In genomic region chr6:30178023-30178639, GRCm38 (mm10) we compare ENCODE assay signal across 10 mouse cellular contexts.
A peak's percentile ranks its signal among the peaks of the same experiment; 100 is the strongest.
DNase-seq lines count a peak whose midpoint lies in the region; ATAC-seq and TF ChIP-seq lines count a peak whose summit lies in the region.
"Had no signal": no experiment of that assay in that cellular context is flagged by ENCODE, and none has a peak within 500 bp of the region (broad histone marks: within the 10 kb centered on the region; RNA-seq: fewer than 3 reads in every experiment).

No protein-coding gene starts in this region.

- peaks cover 4% of the 10 kb centered on the region; the same call in 1 of the 2 replicates for H3K4me1 ChIP-seq in kidney, adult 2 months (ENCODE audit: control insufficient read depth, insufficient read depth, low read length)
- H3K4me1 ChIP-seq in embryonic facial prominence, embryonic 14.5 days (ENCODE audit: control insufficient read depth, insufficient read depth, low read length), result peaks cover 6% of the 10 kb centered on the region; the same call in 1 of the 2 replicates

- intact Hi-C loops in left cerebral cortex, postnatal 4 days (cut with DNase I), result no loop called here

- no peak for TF ChIP-seq CTCF in kidney, adult 2 months (conservative IDR thresholded peaks at IDR 0.05; ENCODE audit: insufficient read depth, insufficient read length, low read depth, low read length)

- no peak overlapping the region for H3K27ac ChIP-seq in kidney, adult 2 months (ENCODE audit: insufficient read depth, low read depth, low read length)
- H3K27ac ChIP-seq in embryonic facial prominence, embryonic 14.5 days (replicated peaks; ENCODE audit: low read depth, low read length), result no peak overlapping the region

- no peaks in the 10 kb centered on the region for H3K36me3 ChIP-seq in kidney, adult 2 months (ENCODE audit: control insufficient read depth, insufficient read depth, low read length)
- H3K36me3 ChIP-seq in embryonic facial prominence, embryonic 14.5 days (ENCODE audit: control insufficient read depth, insufficient read depth, low read length), result no peaks in the 10 kb centered on the region

- no peak for ATAC-seq in embryonic facial prominence, embryonic 14.5 days (ENCODE audit: low read depth)

- H3K9ac ChIP-seq in embryonic facial prominence, embryonic 14.5 days (ENCODE audit: low read depth, low read length), result no peak overlapping the region

- WGBS in kidney, adult 2 months, result 5% methylated on average over 27 of the region's 27 CpGs
- WGBS in embryonic facial prominence, embryonic 14.5 days, result 4% methylated on average over 27 of the region's 27 CpGs

- H3K4me3 ChIP-seq in kidney, adult 2 months (ENCODE audit: insufficient read depth, low read depth, low read length), result no peak overlapping the region
- 0 out of 2 replicates have a peak overlapping the region, but pooled peaks have one; percentile 10 for H3K4me3 ChIP-seq in embryonic facial prominence, embryonic 14.5 days (ENCODE audit: low read depth, low read length)

- DNase-seq in cerebellum, postnatal 14 days, result peak; percentile 29 to 30
- DNase-seq in cerebellum, adult 9-10 months, result no peak
- DNase-seq in kidney, adult 2 months, result peak; percentile 6
- DNase-seq in kidney, postnatal 25 days, result no peak
- DNase-seq in A20 (ENCODE audit: low read depth, low spot score), result peak; percentile 30
- DNase-seq in embryonic facial prominence, embryonic 14.5 days (ENCODE audit: low spot score), result no peak
- DNase-seq in left cerebral cortex, postnatal 4 days, result no peak
- DNase-seq in spleen, adult 18-20 months, result no peak
- DNase-seq: lung, postnatal 4 days had no signal

- H3K27me3 ChIP-seq in kidney, adult 2 months (replicated peaks; ENCODE audit: control insufficient read depth, insufficient read depth, low read length), result peaks cover 6% of the 10 kb centered on the region
- H3K27me3 ChIP-seq in embryonic facial prominence, embryonic 14.5 days (replicated peaks; ENCODE audit: control insufficient read depth, insufficient read depth, low read length), result peaks cover 86% of the 10 kb centered on the region

- H3K4me2 ChIP-seq in embryonic facial prominence, embryonic 14.5 days (ENCODE audit: low read depth, low read length), result peak overlapping the region; percentile 22; the same call in 1 of the 2 replicates
- H3K4me2 ChIP-seq: liver, embryonic 11.5 days had no signal

- 0 out of 2 replicates have a peak, but pooled peaks cover 4% of the 10 kb centered on the region for H3K9me3 ChIP-seq in embryonic facial prominence, embryonic 14.5 days (ENCODE audit: control insufficient read depth, low read length)

- no peak for TF ChIP-seq POLR2A in kidney, adult 2 months (IDR thresholded peaks at IDR 0.05; ENCODE audit: low read depth, low read length)

Comparison
In these comparisons a context has a peak if more than half of its experiments do, and no peak if none do; other contexts are left out.
1. DNase-seq: peak in cerebellum, postnatal 14 days (2 of 2), kidney, adult 2 months (single experiment) and A20 (single experiment); none in cerebellum, adult 9-10 months (single experiment), kidney, postnatal 25 days (0 of 2), embryonic facial prominence, embryonic 14.5 days (single experiment), left cerebral cortex, postnatal 4 days (single experiment) and spleen, adult 18-20 months (0 of 2).